Mouse (Mus musculus) intestine, embryonic 16.5 days (tissue): ENCODE data around the gene Gm11096. TPM values are rescaled to one million over a fixed set of nuclear protein-coding genes. Genes with fewer than 3 reads are reported as not detected.

ENCODE experiments used
- ATAC-seq: fragments of 200-750 bp; cut with Nextera tagmentation; 2 replicates; pipeline ENCODE4 v1.8.0; 2017; ENCODE audit warnings: moderate TSS enrichment, moderate library complexity
- H3K27ac ChIP-seq: fragments of 300-500 bp; sonication (generic); 2 replicates; pipeline ENCODE4 v1.5.1; 2014; ENCODE audit warnings: mild to moderate bottlenecking, low read length
- H3K27me3 ChIP-seq: fragments of 300-500 bp; sonication (generic); replicated peaks from 2 replicates; pipeline ENCODE4 v1.6.1; 2014; ENCODE audit warnings: low read length, control low read depth, mixed read lengths; ENCODE audit not compliant: control insufficient read depth, insufficient read depth
- H3K36me3 ChIP-seq: fragments of 300-500 bp; sonication (generic); 2 replicates; pipeline ENCODE4 v1.6.1; 2014; ENCODE audit warnings: low read length, control low read depth; ENCODE audit not compliant: control insufficient read depth, insufficient read depth
- H3K4me1 ChIP-seq: fragments of 300-500 bp; sonication (generic); 2 replicates; pipeline ENCODE4 v1.6.1; 2014; ENCODE audit warnings: low read length, control low read depth, mixed read lengths; ENCODE audit not compliant: control insufficient read depth, insufficient read depth
- H3K4me2 ChIP-seq: fragments of 300-500 bp; sonication (generic); 2 replicates; pipeline ENCODE4 v1.6.1; 2014; ENCODE audit warnings: low read depth, low read length, control low read depth
- H3K4me3 ChIP-seq: fragments of 300-500 bp; sonication (generic); 2 replicates; pipeline ENCODE4 v1.5.1; 2014; ENCODE audit warnings: mild to moderate bottlenecking, low read length
- H3K9ac ChIP-seq: fragments of 300-500 bp; sonication (generic); 2 replicates; pipeline ENCODE4 v1.6.1; 2014; ENCODE audit warnings: low read depth, low read length
- H3K9me3 ChIP-seq: fragments of 300-500 bp; sonication (generic); 2 replicates; pipeline ENCODE4 v1.6.1; 2016; ENCODE audit warnings: low read length, control low read depth; ENCODE audit not compliant: control insufficient read depth
- WGBS: fragments of 180-500 bp; shearing (Covaris S2); extraction: QIAGEN DNeasy Blood & Tissue Kit; methylation state at CpG from one replicate; pipeline ENCODE4 v1.1.7; 2014; 5-methylcytosine and 5-hydroxymethylcytosine counted together
- polyA plus RNA-seq: library from polyadenylated mRNA; unstranded; fragments of >200 nt; fragmentation: Nextera tagmentation; extraction: Ambion mirVana; gene quantifications from 2 replicates; pipeline ENCODE4 v1.2.1, GENCODE M21; 2015

The Gm11096 gene
- polyA plus RNA-seq, 1 experiment from 2014 or later: not detected

DNA sequence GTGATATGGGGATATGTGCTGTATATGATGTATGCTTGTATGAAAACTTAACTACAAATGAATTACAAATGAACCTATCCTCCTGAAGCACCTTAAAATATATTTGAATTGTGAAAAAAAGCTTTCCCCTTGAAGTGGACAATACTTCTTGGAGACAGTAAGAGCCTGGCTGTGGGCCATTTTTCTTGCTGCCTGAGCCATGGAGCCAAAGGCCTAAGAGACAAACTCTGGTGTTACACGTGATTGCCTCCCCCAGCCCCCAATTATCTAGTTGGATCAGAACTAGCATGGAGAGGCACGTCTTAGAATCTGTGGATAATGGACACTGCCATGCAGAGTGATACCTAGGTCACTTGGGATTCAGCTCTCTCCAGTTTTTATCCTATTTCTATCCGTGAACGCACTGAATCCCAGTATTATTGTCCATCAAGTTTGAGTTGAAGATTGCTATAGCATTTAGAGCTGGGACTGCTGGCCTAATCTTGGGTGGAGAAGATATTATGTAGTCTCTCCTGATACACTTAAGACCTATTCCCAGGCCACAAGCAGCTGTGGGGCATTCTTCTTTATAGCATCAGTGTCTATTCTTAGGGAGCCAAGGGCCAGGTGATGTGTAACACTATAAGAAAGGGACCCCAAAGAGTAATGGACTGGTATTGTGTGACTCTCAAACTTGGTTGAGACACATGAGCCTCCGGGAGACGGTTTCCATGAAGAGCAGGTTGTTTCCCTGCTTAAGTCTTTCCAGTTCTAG is 25.0 kb upstream of the Gm11096 start:
- WGBS: 85% methylated on average over 6 of the region's 6 CpGs
- Histone ChIP-seq H3K27me3 (no peaks in the 10 kb centered on the region), H3K9me3 (no peaks in the 10 kb centered on the region), H3K4me2 (no peak overlapping the region), H3K4me1 (no peaks in the 10 kb centered on the region), H3K27ac (no peak overlapping the region), H3K36me3 (no peaks in the 10 kb centered on the region; the same call in 1 of the 2 replicates), H3K9ac (no peak overlapping the region), H3K4me3 (no peak overlapping the region)
- no peak for ATAC-seq

- 80% methylated on average over 10 of the region's 10 CpGs for WGBS
- Histone ChIP-seq H3K4me3 (no peak overlapping the region), H3K4me2 (no peak overlapping the region), H3K36me3 (no peaks in the 10 kb centered on the region; the same call in 1 of the 2 replicates), H3K9ac (no peak overlapping the region), H3K4me1 (no peaks in the 10 kb centered on the region), H3K9me3 (no peaks in the 10 kb centered on the region), H3K27ac (no peak overlapping the region), H3K27me3 (no peaks in the 10 kb centered on the region)
- no peak for ATAC-seq
Measured at GRCm38 (mm10) chr17:81419802-81420459, 21.6 kb upstream of the Gm11096 start.

- no peak for ATAC-seq
- no peaks in the 10 kb centered on the region for H3K9me3 ChIP-seq
- H3K4me2 ChIP-seq: no peak overlapping the region
- WGBS: 69% methylated on average over 10 of the region's 10 CpGs
- no peak overlapping the region for H3K27ac ChIP-seq
- H3K9ac ChIP-seq: no peak overlapping the region
- no peaks in the 10 kb centered on the region for H3K4me1 ChIP-seq
- H3K27me3 ChIP-seq: no peaks in the 10 kb centered on the region
- H3K4me3 ChIP-seq: no peak overlapping the region
- no peaks in the 10 kb centered on the region for H3K36me3 ChIP-seq
Measured at GRCm38 (mm10) chr17:81424256-81424912, 17.2 kb upstream of the Gm11096 start.

DNA sequence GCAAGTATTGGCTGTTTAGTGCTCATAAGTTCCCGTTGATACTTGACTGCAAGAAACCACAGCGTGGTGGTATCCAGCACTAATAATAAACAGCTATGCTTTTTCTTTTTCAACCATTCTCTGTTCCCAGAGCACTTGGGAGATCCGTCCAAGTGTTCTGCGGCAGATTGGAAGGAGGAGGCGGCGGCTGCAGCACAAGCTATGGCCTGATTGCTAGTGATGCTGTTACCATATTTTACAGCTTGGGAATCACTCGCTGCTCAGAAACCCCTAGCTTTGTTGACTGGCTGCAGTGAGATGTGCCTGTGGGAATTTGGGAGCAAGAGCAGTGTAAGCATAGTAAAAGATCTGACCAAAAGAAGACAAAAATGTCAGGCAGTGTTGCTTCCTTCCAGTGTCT is 14.3 kb upstream of the Gm11096 start:
- Histone ChIP-seq H3K36me3 (no peaks in the 10 kb centered on the region), H3K4me1 (no peaks in the 10 kb centered on the region)
- no peak for ATAC-seq

DNA sequence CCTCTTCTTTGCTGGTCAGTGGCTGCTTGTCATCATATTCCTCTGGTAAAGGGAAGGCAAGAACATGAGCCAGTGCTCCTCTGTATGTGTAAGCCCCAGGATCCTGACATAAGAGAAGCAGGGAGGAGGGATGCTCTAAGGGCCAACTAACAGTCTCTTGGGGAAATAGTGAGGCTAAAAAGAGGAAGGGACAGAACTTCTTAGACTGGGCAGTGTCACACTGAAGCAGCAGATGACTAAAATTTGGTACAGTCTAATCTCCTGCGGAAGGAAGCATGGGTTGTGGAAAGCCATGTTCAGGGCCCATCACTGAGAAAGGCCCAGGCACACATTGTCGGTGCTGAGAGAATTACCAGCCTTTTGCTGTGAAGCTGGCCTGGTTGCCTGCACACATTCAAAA is 8.8 kb upstream of the Gm11096 start:
- no peaks in the 10 kb centered on the region for H3K27me3 ChIP-seq
- H3K27ac ChIP-seq: no peak overlapping the region
- no peaks in the 10 kb centered on the region for H3K9me3 ChIP-seq
- H3K36me3 ChIP-seq: no peaks in the 10 kb centered on the region
- 80% methylated on average over 2 of the region's 2 CpGs for WGBS
- ATAC-seq: no peak
- no peak overlapping the region for H3K4me3 ChIP-seq
- no peak overlapping the region for H3K9ac ChIP-seq
- no peak overlapping the region for H3K4me2 ChIP-seq
- H3K4me1 ChIP-seq: no peaks in the 10 kb centered on the region

More for the DNA sequence above, 14.3 kb upstream of the Gm11096 start:
- no peak overlapping the region for H3K4me3 ChIP-seq
- no peaks in the 10 kb centered on the region for H3K9me3 ChIP-seq
- H3K4me2 ChIP-seq: no peak overlapping the region
- H3K9ac ChIP-seq: no peak overlapping the region
- no peak overlapping the region for H3K27ac ChIP-seq
- 86% methylated on average over 7 of the region's 7 CpGs for WGBS
- no peaks in the 10 kb centered on the region for H3K27me3 ChIP-seq

GRCm38 (mm10) chr17:81433148-81433547 is 8.4 kb upstream of the Gm11096 start:
- WGBS: 32% methylated on average over 5 of the region's 5 CpGs
- no peaks in the 10 kb centered on the region for H3K36me3 ChIP-seq
- no peaks in the 10 kb centered on the region for H3K9me3 ChIP-seq
- no peaks in the 10 kb centered on the region for H3K27me3 ChIP-seq
- H3K9ac ChIP-seq: no peak overlapping the region
- H3K4me2 ChIP-seq: no peak overlapping the region
- no peak overlapping the region for H3K27ac ChIP-seq
- H3K4me1 ChIP-seq: no peaks in the 10 kb centered on the region
- no peak for ATAC-seq
- no peak overlapping the region for H3K4me3 ChIP-seq

- no peak for ATAC-seq
- H3K4me3 ChIP-seq: no peak overlapping the region
- no peaks in the 10 kb centered on the region for H3K36me3 ChIP-seq
- H3K27ac ChIP-seq: no peak overlapping the region
- no peak overlapping the region for H3K4me2 ChIP-seq
- no peak overlapping the region for H3K9ac ChIP-seq
- no peaks in the 10 kb centered on the region for H3K9me3 ChIP-seq
- H3K27me3 ChIP-seq: no peaks in the 10 kb centered on the region
- WGBS: 76% methylated on average over 3 of the region's 3 CpGs
- H3K4me1 ChIP-seq: no peaks in the 10 kb centered on the region
Measured at GRCm38 (mm10) chr17:81455269-81455668, 13.7 kb downstream of the Gm11096 start.

DNA sequence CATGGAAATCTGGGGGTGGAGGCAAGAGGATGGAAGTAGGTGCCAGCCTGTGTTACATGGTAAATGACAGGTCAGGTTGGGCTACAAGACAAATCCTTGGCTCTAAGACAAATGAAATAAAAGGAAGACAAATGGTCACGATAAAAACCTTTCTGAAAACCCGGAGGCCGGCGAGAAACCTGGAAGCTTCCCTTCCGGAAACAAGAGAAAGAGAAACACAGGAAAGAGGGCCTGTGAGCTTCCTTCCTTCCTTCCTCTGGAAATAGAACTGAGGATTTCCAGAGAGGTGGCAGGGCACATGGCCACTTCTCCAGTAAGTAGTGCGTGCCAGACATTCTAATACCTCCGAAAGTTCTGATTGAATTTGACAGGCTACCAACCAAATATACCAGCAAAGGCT is 14.4 kb downstream of the Gm11096 start:
- no peaks in the 10 kb centered on the region for H3K27me3 ChIP-seq
- no peak overlapping the region for H3K4me2 ChIP-seq
- H3K4me3 ChIP-seq: no peak overlapping the region
- 82% methylated on average over 7 of the region's 7 CpGs for WGBS
- H3K9ac ChIP-seq: no peak overlapping the region
- no peak overlapping the region for H3K27ac ChIP-seq
- no peaks in the 10 kb centered on the region for H3K36me3 ChIP-seq
- no peak for ATAC-seq
- H3K4me1 ChIP-seq: no peaks in the 10 kb centered on the region
- H3K9me3 ChIP-seq: no peaks in the 10 kb centered on the region

DNA sequence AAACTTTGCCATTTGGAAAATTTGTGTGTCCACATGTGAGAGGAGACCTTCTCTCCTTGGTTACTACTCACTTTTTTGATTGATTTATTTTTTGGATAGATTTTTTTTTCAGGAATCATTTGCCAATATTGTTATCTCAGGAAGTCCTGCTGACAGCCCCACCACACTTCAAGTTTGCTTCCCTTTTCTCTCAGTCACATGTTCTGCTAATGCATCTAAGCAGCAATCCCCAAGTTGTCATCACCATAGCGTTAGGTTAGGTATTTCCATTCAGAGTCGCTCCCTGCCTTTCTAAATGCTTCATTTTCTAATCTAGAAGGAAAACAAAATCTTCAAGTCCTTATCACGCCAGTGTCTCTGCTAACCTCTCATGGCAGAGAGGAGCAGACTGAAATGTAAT is 17.8 kb downstream of the Gm11096 start:
- ATAC-seq: no peak
- whole genome bisulfite sequencing: 88% methylated on average over 3 of the region's 3 CpGs
- no peaks in the 10 kb centered on the region for H3K27me3 ChIP-seq

More for the DNA sequence above, 17.8 kb downstream of the Gm11096 start:
- H3K27ac ChIP-seq: no peak overlapping the region
- H3K9me3 ChIP-seq: no peaks in the 10 kb centered on the region
- no peaks in the 10 kb centered on the region for H3K4me1 ChIP-seq
- H3K9ac ChIP-seq: no peak overlapping the region
- H3K36me3 ChIP-seq: no peaks in the 10 kb centered on the region
- H3K4me2 ChIP-seq: no peak overlapping the region
- H3K4me3 ChIP-seq: no peak overlapping the region
